Mouse (Mus musculus): ENCODE results near the gene Psen1.

Gene Psen1

DNA sequence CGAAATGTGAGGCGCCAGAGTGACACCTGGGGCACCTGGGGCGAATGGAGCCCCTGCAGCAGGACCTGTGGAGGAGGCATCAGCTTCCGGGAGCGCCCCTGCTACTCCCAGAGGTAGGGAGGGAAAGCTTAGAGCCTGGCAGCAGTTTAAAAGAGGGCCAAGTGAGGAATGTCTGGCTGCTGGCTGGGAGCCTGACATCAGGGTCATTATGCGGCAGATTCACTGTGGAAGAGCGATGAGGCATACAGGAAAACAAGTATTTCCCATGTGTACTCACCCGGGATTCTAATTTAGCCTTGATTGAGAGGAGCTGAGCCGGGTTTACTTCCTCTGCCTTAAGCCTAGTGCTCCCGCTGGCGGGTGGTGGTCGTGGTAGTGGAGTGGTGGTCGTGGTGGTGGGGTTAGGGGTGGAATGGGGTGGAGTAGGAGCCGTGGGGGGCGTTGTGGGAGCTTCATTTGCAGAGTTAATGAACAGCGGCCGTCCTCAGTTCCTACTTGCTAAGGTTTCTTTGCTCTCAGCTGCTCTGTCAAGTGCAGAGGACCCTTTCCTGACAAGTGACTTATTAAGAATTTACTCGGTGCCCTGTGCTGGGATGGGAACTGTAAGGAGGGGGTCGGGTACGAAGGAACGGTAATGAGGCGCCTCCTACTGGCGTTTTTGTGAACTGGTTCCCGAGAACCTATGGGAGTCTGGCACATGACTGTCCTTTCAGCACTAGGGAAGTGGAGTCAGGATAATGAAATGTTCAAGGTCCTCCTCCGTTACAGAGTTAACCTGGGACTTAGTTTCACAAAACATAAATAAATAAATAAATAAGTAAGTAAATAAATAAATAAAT, 82.7 kb downstream of the Psen1 start:
- intact Hi-C loops (cut with DNase I), result loop anchor here (1.0 to 2.0 kb wide), 2 partner anchors 54 to 58 kb away; no protein-coding TSS in a partner anchor

DNA sequence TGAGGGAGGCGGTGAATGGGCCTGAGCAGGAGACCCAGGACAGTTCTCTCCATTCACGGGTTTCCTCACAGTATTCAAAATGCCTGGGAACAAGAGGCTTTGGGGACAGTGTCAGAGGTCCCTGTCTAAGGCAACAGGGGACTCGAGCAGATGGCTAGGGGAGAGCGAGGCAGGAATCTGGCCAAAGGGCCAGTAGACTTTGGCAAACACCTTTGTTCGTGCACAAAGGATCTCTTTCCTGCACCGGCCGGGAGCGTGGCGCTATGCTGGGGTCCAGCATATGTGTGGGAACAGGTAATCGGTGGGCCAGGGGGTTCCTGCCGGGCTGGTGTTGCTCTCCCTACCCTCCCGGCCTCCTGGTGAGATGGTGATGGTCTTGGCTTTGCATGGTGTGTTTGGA, 87.7 kb downstream of the Psen1 start:
- intact Hi-C loops (cut with DNase I), result no loop called here

DNA sequence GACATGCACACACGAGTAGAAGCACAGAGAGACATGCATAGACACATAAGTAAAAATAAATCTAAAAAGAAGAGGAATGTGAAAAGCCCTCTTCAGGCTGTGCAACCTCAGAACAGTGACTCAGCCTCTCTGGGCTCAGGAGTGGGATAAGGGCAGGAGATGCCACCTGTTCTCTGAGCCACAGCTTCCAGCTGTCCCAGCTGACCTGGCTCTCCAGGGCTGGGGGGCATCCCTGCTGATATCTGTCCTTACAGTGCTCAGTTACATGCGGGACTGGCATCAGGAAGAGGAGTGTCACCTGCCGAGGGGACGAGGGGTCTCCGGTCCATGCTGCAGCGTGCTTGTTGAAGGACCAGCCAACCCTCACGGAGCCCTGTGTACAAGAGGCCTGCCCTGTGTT, 88.8 kb downstream of the Psen1 start:
- intact Hi-C loops (cut with DNase I), result no loop called here

DNA sequence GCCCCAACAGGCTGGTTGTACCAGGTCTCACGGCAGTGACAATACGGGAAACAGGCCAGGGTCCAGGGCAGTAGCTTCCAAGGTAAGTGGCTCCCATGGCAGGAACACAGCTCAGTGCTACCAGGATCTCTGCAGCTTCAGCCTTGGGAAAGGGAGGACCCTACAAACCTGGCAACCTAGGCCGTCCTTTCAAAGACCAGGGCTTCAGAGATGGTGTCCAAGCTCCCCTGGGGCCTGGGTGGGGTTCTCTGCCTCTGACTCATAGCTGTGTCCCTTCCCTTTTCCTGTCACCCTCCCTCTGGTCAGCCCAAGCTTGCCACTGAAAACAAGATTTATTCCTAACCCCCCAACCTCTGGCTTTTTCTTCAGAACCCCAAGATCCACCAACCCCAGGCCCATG, 92.2 kb downstream of the Psen1 start:
- intact Hi-C loops (cut with DNase I), result no loop called here

DNA sequence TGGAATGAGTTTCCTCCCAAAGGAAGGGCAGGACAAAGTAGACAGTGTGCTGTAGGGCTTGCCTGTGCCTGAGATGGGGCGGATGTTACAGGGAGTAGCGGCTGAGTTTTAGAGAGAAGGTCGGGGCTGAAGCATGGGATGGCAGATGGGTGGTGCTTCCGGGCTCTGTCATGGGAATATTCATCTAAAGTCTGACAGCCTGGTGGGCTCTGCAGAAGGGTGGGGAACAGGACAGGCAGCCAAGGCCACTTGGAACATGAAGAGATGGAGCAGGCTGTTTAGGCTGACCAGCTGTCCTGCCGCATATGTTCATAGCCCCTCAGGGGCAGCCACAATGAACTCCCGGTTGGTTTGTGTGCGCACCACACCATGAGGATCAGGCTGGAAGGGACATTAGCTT, 93.3 kb downstream of the Psen1 start:
- intact Hi-C loops (cut with DNase I), result no loop called here

DNA sequence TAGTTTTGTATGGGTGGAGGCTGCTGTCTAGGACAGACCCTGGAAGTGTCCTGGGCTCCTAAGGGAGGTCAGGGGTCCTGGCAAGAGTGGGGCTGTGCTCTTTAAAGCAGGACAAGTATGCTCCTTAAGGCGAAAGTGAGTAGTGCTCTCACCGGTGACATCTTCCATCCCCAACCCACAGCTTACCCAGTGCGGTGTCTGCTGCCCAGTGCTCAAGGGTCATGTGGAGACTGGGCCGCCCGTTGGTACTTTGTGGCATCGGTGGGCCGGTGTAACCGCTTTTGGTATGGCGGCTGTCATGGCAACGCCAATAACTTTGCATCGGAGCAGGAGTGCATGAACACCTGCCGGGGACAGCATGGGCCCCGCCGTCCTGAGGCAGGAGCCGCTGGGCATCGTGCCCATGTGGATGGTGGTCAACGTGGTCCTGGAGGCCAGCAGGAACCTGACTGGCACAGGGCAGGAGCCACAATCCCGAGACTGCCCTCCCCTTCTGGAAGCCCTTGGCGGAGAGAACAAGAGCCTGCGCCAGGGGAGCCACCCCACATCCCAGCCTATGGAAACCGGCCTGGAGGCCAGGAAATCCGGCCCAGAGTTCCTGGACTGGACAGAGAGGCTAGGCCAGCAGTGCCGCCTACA, 93.8 kb downstream of the Psen1 start:
- intact Hi-C loops (cut with DNase I), result no loop called here

DNA sequence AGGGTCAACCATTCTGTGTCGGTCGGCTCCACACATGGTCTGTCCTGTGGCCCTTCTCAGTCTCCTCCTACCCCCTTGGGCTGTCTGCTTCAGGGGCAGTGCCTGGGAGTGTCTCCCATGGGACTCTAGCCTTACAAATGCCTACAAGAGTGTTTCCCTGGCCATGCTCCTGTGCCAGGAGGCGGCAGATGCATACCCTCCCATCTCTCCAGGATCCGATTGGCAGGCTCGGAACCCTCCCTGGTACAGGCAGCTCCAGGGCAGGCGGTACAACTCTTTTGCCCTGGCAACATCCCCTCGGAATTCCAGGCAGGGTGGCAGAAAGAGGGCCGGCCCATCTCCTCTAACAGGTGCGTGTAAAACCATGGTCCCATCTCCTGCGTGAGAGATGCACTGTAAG, 94.7 kb downstream of the Psen1 start:
- intact Hi-C loops (cut with DNase I), result no loop called here

All from adrenal gland (tissue).